Mouse (Mus musculus) stomach, embryonic 14.5 days (tissue): ENCODE measurements around the gene Irgm1. TPM values are rescaled to one million over a fixed set of nuclear protein-coding genes. Genes with fewer than 3 reads are reported as not detected.
"Not testable (repeated sequence)": the region's sequence is repeated elsewhere in the genome, so short reads cannot be mapped to it uniquely, and the experiment has no call there.

Experiments used
- ATAC-seq: fragments of 200-750 bp; cut with Nextera tagmentation; 2 replicates; pipeline ENCODE4 v1.8.0; 2017; ENCODE audit warnings: low read depth, moderate TSS enrichment; ENCODE audit not compliant: insufficient number of reproducible peaks, insufficient read depth, low FRiP score
- H3K27ac ChIP-seq: fragments of 300-500 bp; sonication (generic); 2 replicates; pipeline ENCODE4 v1.5.1; 2014; ENCODE audit warnings: mild to moderate bottlenecking, low read length, moderate library complexity, mixed read lengths
- H3K27me3 ChIP-seq: fragments of 300-500 bp; sonication (generic); 2 replicates; pipeline ENCODE4 v1.6.1; 2014; ENCODE audit warnings: low read length, control low read depth, mixed read lengths; ENCODE audit not compliant: control insufficient read depth, insufficient read depth
- H3K36me3 ChIP-seq: fragments of 300-500 bp; sonication (generic); 2 replicates; pipeline ENCODE4 v1.6.1; 2014; ENCODE audit warnings: mild to moderate bottlenecking, control low read depth, low read length, moderate library complexity, mixed read lengths; ENCODE audit not compliant: control insufficient read depth, insufficient read depth
- H3K4me1 ChIP-seq: fragments of 300-500 bp; sonication (generic); 2 replicates; pipeline ENCODE4 v1.6.1; 2014; ENCODE audit warnings: low read length, control low read depth, mixed read lengths; ENCODE audit not compliant: control insufficient read depth, insufficient read depth
- H3K4me2 ChIP-seq: fragments of 300-500 bp; sonication (generic); replicated peaks from 2 replicates; pipeline ENCODE4 v1.6.1; 2014; ENCODE audit warnings: low read depth, low read length, control low read depth
- H3K4me3 ChIP-seq: fragments of 300-500 bp; sonication (generic); 2 replicates; pipeline ENCODE4 v1.5.1; 2014; ENCODE audit warnings: low read depth, low read length, control low read depth
- H3K9ac ChIP-seq: fragments of 300-500 bp; sonication (generic); replicated peaks from 2 replicates; pipeline ENCODE4 v1.6.1; 2014; ENCODE audit warnings: low read depth, mild to moderate bottlenecking, control low read depth, low read length, moderate library complexity, mixed read lengths
- H3K9me3 ChIP-seq: fragments of 300-500 bp; sonication (generic); 2 replicates; pipeline ENCODE4 v1.6.1; 2016; ENCODE audit warnings: low read depth, low read length, control low read depth; ENCODE audit not compliant: control insufficient read depth
- WGBS: fragments of 180-500 bp; shearing (Covaris S2); extraction: QIAGEN DNeasy Blood & Tissue Kit; methylation state at CpG from one replicate; pipeline ENCODE4 v1.1.7; 2014; 5-methylcytosine and 5-hydroxymethylcytosine counted together
- polyA plus RNA-seq: library from polyadenylated mRNA; unstranded; fragments of >200 nt; fragmentation: Nextera tagmentation; extraction: Ambion mirVana; gene quantifications from 2 replicates; pipeline ENCODE4 v1.2.1, GENCODE M21; 2014

Gene Irgm1
- 12.9 and 13.2 TPM in 2 replicates for polyA plus RNA-seq

DNA sequence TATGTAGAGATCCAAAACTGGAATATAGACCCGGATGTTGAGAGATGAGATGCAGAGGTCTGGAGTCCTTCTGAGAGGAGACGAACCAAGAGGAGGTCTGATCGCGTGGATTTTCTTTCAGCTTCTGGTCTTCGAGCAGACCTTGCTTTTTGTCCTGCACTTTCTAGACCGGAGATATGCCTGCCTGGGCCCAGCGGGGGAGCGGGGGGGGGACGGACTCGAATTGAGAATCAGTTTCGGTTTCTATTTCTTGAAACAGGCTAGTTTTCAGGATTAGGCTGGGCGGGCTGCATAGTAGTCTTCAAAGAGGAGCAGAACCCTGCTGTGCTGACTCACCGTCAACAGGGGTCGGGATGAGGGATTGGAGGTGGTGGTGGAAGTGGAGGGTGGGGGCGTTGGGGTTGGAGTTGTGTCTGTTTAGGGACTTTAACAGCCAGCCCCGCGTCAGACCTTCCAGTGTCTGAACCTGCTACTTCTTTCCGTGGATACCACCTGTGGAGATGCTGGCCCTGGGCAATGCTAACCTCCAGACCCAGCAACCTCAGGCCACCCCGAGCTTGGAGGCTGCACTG, at the start of gene Irgm1:
Gene Irgm1, minus strand, starts transcription at position 483 of the 572 bp plus-strand sequence.
- Histone ChIP-seq H3K9me3 (no peaks in the 10 kb centered on the region), H3K4me3 (peak within 1 kb of the TSS; percentile 43), H3K27ac (peak within 1 kb of the TSS; percentile 79; the same call in 1 of the 2 replicates), H3K27me3 (no peaks in the 10 kb centered on the region), H3K4me1 (peaks cover 14% of the 10 kb centered on the region), H3K4me2 (peak within 1 kb of the TSS; percentile 47), H3K36me3 (no peaks in the 10 kb centered on the region), H3K9ac (peak within 1 kb of the TSS; percentile 41)
- ATAC-seq, result peak; percentile 33
- WGBS, result 2% methylated on average over 19 of the region's 19 CpGs

DNA sequence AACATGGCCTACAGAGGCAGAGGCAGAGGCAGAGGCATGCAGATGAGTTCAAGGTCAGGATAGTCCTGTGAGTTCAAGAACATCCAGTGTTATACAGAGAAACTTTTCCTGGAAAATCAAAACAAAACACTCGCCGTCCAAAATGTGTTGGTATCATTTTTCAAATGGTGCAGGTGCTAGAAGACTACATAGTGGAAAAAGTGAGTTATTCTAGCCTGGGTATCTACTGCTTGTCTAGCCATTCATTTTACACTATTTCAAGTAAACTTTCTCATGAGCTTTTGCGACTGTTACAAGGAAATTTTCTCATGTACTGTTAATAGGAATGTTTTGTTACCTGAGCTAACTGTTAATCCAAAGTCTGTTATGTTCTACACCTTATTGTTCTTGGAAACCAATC, 46.9 kb upstream of the Irgm1 start:
- no peaks in the 10 kb centered on the region for H3K9me3 ChIP-seq
- 70% methylated on average over 3 of the region's 3 CpGs for WGBS
- H3K4me2 ChIP-seq, result no peak overlapping the region
- H3K27ac ChIP-seq, result no peak overlapping the region
- H3K36me3 ChIP-seq, result no peaks in the 10 kb centered on the region
- no peak overlapping the region for H3K9ac ChIP-seq
- H3K4me1 ChIP-seq, result no peaks in the 10 kb centered on the region
- H3K4me3 ChIP-seq, result no peak overlapping the region
- H3K27me3 ChIP-seq, result no peaks in the 10 kb centered on the region
- ATAC-seq, result no peak

DNA sequence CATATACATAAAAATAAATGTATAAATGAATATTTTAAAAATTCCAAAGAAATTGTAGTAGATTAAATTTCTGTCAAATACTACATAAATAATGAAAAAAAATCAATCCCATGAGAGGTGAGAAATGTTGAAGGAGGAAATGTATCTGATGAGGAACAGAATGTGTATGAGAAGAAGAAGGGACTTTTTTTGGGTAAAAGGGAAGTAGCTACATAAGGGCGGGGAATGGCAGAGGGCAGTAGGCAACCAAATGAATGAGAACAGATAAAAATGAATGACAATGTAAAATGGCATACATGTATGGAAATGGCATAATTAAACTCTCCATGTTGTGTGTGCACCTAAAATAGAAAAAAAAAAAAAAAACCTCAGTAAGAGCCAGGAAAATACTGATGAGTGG, 42.1 kb upstream of the Irgm1 start:
- 86% methylated on average over 1 of the region's 1 CpGs for WGBS
- Histone ChIP-seq H3K36me3 (no peaks in the 10 kb centered on the region), H3K4me3 (no peak overlapping the region), H3K4me2 (no peak overlapping the region), H3K27ac (no peak overlapping the region), H3K4me1 (no peaks in the 10 kb centered on the region), H3K27me3 (no peaks in the 10 kb centered on the region), H3K9ac (no peak overlapping the region), H3K9me3 (no peaks in the 10 kb centered on the region)
- ATAC-seq, result no peak

DNA sequence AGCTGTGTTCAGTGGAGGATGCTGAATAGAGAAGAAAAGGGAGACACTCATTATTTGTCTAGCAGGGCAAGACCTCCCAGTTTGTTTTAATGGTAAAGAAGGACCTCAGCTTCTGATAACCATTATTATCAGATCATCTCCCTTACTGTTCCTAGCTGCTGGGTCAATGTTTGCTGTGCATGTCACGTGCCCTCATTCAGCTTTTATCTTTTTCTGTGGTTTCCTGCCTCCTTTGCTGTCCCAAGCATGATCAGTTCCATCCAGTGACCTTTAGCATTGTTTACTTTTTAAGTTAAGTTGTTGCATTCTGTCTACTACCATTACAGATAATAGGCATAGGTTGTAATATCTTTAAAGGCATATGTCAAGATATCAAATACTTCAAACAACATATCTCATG, 37.0 kb upstream of the Irgm1 start:
- no peak overlapping the region for H3K4me2 ChIP-seq
- no peaks in the 10 kb centered on the region for H3K36me3 ChIP-seq
- 48% methylated on average over 1 of the region's 1 CpGs for WGBS

DNA sequence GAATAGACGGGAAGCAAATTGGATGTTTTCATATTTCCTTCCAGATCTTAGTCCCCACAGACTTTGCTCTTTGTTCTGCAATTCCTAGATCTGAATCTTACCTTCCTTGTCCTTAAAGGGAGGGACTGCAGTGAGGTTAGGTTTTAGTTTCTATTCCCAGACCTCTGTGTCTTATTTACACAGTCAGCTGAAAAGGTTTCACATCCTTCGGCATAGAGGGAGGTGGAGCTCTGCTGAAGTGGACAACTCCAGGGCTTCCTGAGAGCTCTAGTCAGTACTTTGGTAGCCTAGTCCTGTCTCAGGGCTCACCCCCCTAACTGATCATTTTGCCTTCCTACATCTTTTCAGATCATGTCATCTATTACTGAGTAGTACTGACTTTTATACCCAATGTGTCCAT, 30.5 kb upstream of the Irgm1 start, which contains the start of gene Gm5431:
Gene Gm5431, minus strand, starts transcription at position 194 of the 400 bp plus-strand sequence.
- H3K4me3 ChIP-seq, result no peak within 1 kb of the TSS
- no peak for ATAC-seq
- no peaks in the 10 kb centered on the region for H3K27me3 ChIP-seq
- H3K9me3 ChIP-seq, result no peaks in the 10 kb centered on the region
- H3K9ac ChIP-seq, result no peak within 1 kb of the TSS
- H3K27ac ChIP-seq, result no peak within 1 kb of the TSS
- H3K36me3 ChIP-seq, result no peaks in the 10 kb centered on the region
- H3K4me2 ChIP-seq, result no peak within 1 kb of the TSS
- no peaks in the 10 kb centered on the region for H3K4me1 ChIP-seq
- WGBS, result 63% methylated on average over 2 of the region's 2 CpGs

More for the DNA sequence above, 37.0 kb upstream of the Irgm1 start:
- Histone ChIP-seq H3K9me3 (no peaks in the 10 kb centered on the region), H3K27me3 (no peaks in the 10 kb centered on the region), H3K4me3 (no peak overlapping the region), H3K4me1 (no peaks in the 10 kb centered on the region), H3K9ac (no peak overlapping the region), H3K27ac (no peak overlapping the region)
- no peak for ATAC-seq

DNA sequence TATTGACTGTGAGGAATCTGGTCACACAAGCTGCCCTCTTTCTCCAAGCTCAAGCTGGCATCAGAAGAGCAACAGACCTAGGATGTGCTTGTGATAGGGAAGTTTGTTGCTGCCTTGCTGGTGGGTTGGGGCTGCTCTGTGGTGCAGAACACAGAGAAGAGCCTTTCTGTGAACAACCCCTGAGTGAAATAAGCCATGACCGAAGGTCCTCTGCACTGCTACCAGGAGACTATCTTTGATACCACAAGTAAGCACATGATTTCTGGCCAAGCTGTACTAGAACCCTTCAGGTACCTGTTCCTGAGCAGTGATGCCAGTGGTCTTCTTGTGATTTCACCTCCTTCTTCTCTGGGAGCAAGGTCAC, 30.1 kb upstream of the Irgm1 start:
- not testable (repeated sequence) for H3K9me3 ChIP-seq, H3K27ac ChIP-seq, H3K36me3 ChIP-seq, ATAC-seq, H3K4me1 ChIP-seq, H3K4me2 ChIP-seq, H3K4me3 ChIP-seq, H3K9ac ChIP-seq, H3K27me3 ChIP-seq
- 88% methylated on average over 1 of the region's 1 CpGs for WGBS

DNA sequence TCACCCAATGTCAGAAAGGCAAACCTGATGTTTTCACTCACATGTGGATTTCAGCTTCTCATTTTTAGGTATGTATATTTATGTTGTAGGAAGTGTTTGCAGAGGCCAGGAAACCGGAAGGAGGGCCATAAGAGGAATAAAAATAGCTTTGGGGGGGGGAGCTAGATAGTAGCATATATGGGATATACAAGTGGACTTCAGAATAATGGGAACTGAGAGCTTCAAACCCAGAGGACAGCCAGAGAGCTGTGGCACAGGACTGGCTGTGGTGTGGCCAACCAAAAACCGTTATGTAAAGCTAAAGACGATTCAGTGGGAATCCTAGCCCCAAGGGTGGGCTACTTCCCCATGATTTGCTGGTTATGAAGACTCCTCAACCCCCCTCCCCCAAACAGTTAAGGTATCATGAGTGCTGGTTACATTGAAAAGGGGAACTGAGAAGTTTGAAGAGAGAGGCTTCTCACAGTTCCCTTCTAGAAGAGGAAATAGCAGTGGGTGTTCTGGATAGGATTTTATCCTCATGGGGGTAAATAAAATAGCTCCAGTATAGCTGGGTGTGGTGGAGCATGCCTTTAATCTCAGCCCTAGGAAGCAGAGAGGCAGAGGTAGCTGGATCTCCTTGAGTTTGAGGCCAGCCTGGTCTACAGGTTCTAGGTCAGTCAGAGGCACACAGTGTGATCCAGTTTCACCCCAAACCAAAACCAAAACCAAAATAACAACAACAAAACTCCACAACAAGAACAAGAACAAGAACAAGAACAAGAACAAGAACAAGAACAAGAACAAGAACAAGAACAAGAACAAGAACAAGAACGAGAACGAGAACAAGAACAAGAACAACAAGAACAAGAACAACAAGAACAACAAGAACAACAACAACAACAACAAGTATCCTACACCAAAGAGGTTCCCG, 29.4 kb upstream of the Irgm1 start:
- not testable (repeated sequence) for ATAC-seq, H3K4me2 ChIP-seq, H3K4me1 ChIP-seq, H3K36me3 ChIP-seq, H3K9ac ChIP-seq, H3K9me3 ChIP-seq, H3K27me3 ChIP-seq, H3K4me3 ChIP-seq, H3K27ac ChIP-seq
- WGBS, result 77% methylated on average over 6 of the region's 6 CpGs

DNA sequence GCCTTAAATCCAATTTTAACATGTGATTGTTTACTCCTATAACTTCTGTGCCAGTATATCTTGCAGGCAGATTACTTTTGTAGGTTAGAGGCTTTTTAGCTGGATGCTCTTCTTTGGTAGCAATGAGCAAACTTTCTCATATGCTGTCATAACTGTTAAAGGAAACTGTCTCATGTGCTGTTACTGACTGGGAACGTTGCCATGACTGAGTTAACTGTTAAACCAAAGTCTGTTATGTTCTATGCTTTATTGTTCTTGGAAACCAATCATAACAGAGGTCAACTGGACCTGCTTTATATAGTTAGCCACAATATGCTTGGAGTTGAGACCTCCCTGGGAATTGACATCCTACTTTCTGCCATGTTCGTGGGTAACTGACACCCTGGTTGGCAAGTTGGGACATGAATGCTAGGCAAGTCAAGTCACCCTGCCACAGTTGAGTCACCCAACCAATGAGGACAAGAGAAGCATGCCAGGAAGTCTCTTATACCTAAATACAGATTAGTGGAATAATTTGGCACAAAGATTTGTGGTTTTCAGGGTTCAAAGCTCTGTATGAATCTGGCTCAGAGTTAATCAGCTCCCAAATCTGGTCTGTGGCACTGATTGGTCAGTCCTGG, 27.4 kb upstream of the Irgm1 start:
- no peak for ATAC-seq
- H3K4me2 ChIP-seq, result no peak overlapping the region

More for the DNA sequence above, 27.4 kb upstream of the Irgm1 start:
- Histone ChIP-seq H3K4me3 (no peak overlapping the region), H3K4me1 (no peaks in the 10 kb centered on the region), H3K9me3 (no peaks in the 10 kb centered on the region), H3K36me3 (no peaks in the 10 kb centered on the region), H3K27ac (no peak overlapping the region), H3K9ac (no peak overlapping the region), H3K27me3 (no peaks in the 10 kb centered on the region)
- 75% methylated on average over 2 of the region's 2 CpGs for WGBS
